Mouse (Mus musculus): Measurements from ENCODE around the gene Rbfox3. TPM values are rescaled to one million over a fixed set of nuclear protein-coding genes. Genes with fewer than 3 reads are reported as not detected.

The Rbfox3 gene
- total RNA-seq, 2 experiments from 2014 or later: 0.13 to 0.20 TPM

DNA sequence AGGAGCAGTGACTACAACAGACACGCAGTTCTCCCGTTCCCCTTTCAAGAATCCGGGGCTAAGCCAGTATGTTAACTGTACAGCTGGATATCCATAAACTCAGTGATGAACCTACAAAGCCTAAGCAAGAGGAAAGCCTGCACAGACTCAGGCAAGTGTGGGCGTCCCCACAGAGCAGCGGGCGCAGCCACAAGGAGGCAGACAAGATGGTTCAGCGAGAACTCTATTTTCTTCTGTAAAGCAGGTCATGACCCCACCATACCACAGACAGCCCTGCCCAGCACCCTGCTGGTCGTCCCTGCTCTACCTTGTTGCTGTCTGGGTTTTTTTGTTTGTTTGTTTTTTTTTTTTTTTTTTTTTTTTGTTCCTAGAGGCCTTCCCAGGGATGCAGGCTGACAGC, 353.2 kb downstream of the Rbfox3 start:
- TF ChIP-seq CTCF (IDR thresholded peaks at IDR 0.05): no peak
- H3K4me3 ChIP-seq: no peak overlapping the region
- DNase-seq: no peak
- H3K27ac ChIP-seq: no peak overlapping the region
- intact Hi-C loops (cut with DNase I): no loop called here

DNA sequence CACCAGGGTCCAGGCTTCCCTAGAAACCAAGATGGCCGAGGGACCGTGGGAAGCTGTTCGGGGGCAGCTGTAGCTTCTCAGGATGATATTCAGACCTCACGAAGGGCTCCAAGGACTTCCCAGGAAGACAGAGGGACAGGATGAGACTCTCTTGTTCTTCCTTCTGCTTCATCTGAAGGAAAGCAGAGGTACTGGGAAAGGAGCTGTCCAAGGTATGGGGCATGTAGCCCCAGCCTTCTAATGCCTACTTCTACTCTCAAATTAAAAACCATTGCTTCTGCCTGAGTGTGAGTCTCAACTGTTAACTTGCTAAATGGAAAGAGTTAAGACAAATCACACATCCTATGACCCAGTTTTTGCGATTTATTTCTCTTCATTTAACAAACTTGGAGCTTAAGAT, 355.8 kb downstream of the Rbfox3 start:
- TF ChIP-seq CTCF (IDR thresholded peaks at IDR 0.05): no peak
- Histone ChIP-seq H3K4me3 (no peak overlapping the region), H3K27ac (no peak overlapping the region)
- no peak for DNase-seq
- intact Hi-C loops (cut with DNase I): no loop called here

DNA sequence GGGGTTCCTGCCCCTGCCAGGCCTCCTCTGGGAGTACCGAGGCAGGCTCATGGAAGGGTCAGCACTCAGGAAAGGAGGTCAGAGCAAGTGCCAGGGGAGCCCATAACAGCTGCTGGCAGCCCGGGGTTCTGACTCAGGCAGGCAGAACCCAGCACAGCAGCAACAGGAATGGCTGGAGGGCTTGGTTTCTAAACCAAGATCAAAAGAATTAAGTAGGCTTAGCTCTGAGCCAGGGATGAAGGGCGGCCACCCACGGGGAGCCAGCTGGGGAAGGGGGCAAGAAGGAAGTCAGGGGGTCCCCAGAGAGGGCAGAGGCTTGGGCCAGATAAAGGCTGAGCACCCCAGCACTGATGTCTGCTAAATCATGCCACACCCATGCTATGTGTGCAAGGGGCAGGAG, 356.9 kb downstream of the Rbfox3 start:
- intact Hi-C loops (cut with DNase I): no loop called here
- Histone ChIP-seq H3K4me3 (no peak overlapping the region), H3K27ac (no peak overlapping the region)
- DNase-seq: no peak
- TF ChIP-seq CTCF (IDR thresholded peaks at IDR 0.05): no peak

DNA sequence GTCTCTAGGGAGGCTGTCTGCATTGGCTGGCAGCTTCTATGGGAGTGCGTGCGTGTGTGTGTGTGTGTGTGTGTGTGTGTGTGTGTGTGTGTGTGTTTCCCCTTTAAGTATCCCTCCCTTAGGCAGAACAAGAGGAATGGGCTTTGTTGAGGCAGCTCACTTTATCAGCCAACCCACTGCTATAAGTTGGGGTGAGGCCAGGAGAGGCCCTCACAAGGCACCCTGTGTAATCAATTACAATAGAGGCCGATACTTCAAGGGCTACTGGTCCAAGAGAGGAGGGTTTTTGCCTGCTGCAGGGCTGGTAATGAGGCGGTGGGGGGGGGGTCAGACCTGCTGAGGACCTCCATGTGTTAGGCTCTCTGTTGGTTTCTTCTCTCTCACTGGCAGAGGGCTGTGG, 357.5 kb downstream of the Rbfox3 start:
- TF ChIP-seq CTCF (IDR thresholded peaks at IDR 0.05): no peak
- no peak for DNase-seq
- intact Hi-C loops (cut with DNase I): no loop called here
- no peak overlapping the region for H3K4me3 ChIP-seq
- H3K27ac ChIP-seq: no peak overlapping the region

DNA sequence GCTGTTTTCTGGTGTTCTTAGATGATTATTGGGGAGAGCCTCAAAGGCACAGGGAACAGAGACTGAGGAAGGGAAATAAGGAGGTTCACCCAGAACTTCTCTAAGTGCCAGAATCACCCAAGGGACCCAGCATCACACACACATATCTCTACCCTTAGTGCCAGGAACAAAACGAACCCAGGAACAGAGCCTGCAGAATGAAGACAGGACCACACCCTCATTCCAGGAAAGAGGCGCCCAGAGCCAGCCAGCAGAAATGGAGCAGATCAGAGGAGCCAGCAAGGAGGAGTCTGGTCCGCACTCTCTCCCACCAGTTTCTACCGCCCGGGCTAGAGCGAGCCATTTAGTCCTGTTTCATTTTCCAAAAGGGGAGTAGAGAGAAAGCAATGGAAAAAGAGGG, 358.4 kb downstream of the Rbfox3 start:
- Histone ChIP-seq H3K27ac (no peak overlapping the region), H3K4me3 (no peak overlapping the region)
- intact Hi-C loops (cut with DNase I): no loop called here
- peak; percentile 44 for DNase-seq
- TF ChIP-seq CTCF (IDR thresholded peaks at IDR 0.05): no peak

DNA sequence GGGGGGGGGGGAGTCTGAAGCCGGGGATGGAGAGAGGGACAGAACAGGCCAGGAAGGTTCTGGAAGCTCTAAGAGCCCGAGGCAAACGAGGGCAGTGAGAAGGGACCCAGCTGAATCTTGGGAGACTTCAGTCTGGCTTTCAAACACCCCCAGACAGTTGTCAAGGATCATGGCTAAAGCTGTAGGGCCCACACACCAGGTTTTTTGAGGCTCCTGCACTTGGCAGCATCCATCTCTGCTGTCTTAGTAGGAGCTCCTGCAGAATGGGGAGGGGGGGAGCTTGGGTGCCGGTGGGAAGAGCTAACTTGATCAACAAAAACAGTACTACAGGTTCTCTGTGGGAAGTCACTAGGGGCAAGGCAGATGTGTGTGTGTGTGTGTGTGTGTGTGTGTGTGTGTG, 358.9 kb downstream of the Rbfox3 start:
- no peak for DNase-seq
- intact Hi-C loops (cut with DNase I): no loop called here

DNA sequence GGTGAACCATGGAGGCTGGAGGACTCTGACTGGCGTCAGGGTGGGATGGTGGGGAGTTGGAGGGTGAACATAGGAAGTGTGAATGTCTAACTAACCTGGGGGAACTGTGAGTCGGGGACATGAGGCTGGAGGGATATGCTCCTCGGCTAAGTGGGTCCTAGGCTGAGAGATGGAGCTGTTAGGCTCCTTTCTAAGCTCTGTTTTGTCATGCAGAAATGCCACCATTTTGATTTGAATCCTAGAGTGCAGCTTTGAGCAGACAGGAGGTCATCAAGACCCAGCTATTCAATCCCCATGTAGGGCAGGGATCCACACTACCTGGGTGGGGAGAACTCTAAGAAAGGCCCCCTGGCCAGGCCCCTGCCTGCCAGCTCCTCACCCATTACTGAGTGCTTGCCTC, 359.7 kb downstream of the Rbfox3 start:
- Histone ChIP-seq H3K4me3 (no peak overlapping the region), H3K27ac (no peak overlapping the region)
- intact Hi-C loops (cut with DNase I): no loop called here
- TF ChIP-seq CTCF (IDR thresholded peaks at IDR 0.05): no peak
- no peak for DNase-seq

More for the DNA sequence above, 358.9 kb downstream of the Rbfox3 start:
- no peak for TF ChIP-seq CTCF (IDR thresholded peaks at IDR 0.05)
- Histone ChIP-seq H3K4me3 (no peak overlapping the region), H3K27ac (no peak overlapping the region)

DNA sequence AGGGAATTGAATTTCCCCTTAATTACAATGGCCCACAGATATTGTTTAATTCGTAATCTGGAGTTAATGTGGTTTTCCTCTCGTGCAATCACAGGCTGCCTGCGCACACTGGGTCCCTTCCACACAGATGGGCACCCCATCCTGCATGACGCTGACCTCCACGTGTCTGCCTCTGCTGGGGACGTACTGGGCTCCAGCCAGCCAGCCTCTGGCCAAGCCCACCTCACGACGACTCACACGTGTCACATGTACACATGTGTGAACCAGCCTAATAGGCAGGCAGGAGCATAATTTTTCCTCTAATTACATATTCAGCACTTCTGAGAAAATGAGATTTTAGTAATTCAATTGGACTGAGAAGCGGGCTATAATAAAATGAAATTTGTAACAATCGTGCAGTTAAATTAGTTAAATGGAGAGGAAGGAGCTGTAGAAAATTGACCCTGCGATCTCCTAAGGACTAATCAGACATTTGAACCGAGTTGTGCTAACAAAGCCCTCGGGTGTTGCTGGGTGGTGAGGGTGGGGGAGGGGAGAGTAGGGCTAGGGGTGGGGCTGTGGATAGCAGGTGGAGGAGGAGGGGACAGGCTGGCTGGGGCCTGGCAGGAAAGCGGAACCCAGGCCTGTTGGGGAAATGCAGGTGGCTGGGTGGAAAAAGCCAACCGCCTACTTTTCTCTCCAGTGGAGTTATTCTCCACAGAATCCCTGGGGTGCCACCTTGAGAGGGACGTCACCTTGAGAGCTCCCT, 360.4 kb downstream of the Rbfox3 start:
- H3K27ac ChIP-seq: no peak overlapping the region
- no peak for DNase-seq
- TF ChIP-seq CTCF (IDR thresholded peaks at IDR 0.05): no peak
- intact Hi-C loops (cut with DNase I): no loop called here
- no peak overlapping the region for H3K4me3 ChIP-seq

DNA sequence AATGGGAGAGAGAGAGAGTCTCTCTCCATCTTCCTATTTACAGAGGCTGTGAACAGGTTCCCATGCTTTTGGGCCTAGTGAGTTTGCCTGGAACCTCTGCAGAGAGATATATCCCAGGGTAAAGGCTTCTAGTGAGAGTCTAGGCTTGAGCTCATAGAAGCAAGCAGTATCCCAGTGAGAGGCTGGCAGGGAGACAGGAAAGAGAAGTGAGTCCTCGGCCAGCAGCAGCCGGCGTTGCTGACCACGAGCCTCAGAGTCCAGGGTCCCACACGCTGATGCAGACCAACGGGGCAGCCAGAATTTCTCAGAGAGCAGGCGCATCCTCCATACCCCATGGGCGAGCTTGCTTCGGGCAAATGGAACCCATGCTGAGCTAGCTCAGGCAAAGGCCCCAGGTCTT, 363.2 kb downstream of the Rbfox3 start:
- no peak for TF ChIP-seq CTCF (IDR thresholded peaks at IDR 0.05)
- DNase-seq: no peak
- no peak overlapping the region for H3K27ac ChIP-seq
- no peak overlapping the region for H3K4me3 ChIP-seq
- intact Hi-C loops (cut with DNase I): no loop called here

DNA sequence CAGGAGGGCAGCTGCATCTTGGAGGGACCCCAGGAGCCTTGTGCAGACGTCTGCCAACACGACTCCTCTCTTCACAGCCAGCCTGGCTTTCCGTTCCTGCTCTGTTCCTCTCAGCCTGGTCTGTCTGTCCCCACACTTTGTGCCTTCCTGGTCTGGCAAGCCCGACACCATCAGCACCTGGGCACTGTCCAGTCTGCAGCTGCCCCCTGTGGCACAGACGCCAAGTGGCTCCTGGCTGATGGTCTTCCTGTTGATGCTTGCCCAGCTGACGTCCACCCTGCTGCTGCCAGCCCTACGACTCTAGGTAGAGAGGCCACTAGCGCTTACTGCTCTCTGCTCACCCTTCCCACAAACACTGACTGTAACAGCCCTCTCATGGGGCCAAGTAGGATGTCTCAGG, 365.1 kb downstream of the Rbfox3 start:
- Histone ChIP-seq H3K27ac (no peak overlapping the region), H3K4me3 (no peak overlapping the region)
- DNase-seq: no peak
- intact Hi-C loops (cut with DNase I): no loop called here
- no peak for TF ChIP-seq CTCF (IDR thresholded peaks at IDR 0.05)

DNA sequence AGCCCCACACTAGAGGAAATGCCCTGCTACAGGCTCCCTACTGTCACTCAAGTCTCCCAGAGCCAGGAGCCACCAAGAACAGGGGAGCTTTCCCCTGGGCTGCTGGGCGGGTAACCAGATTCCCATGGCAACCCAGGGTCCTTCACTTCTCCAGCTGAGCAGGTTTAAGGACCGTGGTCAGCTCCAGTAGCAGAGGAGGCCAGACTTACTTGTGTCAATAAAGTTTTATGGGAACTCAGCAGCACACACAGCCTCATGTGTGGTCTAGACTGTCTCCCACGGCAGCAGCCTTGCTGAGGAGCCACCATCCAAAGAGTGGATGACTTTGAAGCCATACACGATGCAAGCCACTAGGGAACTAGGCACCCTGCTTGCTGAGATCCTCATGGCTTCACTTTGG, 365.7 kb downstream of the Rbfox3 start:
- no peak for DNase-seq
- Histone ChIP-seq H3K4me3 (no peak overlapping the region), H3K27ac (no peak overlapping the region)
- intact Hi-C loops (cut with DNase I): no loop called here
- TF ChIP-seq CTCF (IDR thresholded peaks at IDR 0.05): no peak

DNA sequence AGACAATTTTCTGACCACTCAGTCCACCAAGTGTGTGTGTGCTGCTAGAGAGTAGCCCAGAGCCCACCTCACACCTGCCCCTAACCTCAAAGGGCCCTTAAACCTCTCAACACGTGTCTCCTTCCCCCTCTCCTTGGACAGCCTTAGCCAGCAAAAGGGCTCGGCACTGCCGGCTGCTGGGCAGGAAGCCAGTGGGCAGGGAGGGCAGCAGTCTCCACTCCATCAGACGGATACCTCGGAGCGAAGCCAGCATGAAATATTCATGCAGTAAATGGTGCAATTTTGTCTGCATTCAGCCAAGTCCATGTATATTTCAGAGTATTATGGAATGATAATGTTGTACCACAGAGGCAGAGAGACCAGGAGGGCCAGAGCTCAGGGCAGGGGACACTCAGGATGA, 366.8 kb downstream of the Rbfox3 start:
- intact Hi-C loops (cut with DNase I): no loop called here
- Histone ChIP-seq H3K4me3 (no peak overlapping the region), H3K27ac (no peak overlapping the region)
- DNase-seq: no peak
- no peak for TF ChIP-seq CTCF (IDR thresholded peaks at IDR 0.05)

DNA sequence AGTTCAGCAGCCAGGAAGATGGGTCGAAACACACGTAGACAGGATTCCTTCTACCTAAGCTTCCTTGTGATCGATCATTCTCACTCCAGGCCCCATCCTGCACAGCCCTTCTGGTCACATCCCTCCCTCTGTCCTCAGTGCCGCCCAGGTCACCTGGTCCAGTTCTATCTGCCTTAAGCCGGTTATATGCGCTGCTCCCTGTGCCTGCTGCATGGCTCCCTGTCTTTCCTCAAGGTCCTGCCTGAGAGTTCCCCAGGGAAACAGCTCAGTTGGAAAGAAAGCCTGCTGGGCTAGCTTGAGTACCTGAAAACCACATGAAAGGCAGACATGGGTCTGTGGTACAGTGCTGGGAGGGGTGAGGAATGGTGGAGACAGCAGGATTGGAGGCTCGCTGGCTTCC, 368.5 kb downstream of the Rbfox3 start:
- intact Hi-C loops (cut with DNase I): no loop called here
- no peak overlapping the region for H3K4me3 ChIP-seq
- DNase-seq: no peak
- TF ChIP-seq CTCF (IDR thresholded peaks at IDR 0.05): no peak
- no peak overlapping the region for H3K27ac ChIP-seq

DNA sequence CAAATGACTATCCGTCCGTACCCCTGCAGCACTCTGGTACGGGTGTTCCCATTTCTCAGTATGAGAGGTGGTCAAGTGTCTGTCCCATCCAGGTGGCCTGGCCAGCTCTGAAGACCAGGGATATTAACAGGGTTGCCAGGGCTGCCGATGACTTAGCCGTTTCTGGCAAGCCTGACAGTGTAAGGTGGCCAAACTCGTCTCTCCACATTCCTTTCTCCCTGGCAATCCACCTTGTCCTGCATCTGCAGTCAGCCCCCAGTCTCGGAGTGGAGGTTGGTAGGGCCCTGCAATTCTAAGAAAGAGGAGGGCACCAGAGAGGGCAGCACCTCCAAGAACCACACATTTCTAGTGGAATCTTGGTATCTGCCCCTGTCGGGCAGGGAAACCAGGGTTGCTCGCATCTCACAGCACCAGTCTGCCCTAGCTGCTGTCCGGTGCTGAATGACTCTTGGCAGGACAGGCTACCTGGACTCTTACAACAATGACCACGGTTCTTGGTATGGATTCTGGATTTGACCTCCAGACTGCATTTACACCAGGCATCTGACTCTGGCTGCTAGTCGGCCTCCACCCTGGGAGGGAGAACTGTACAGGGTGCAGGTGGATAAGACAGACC, 370.9 kb downstream of the Rbfox3 start:
- no peak overlapping the region for H3K4me3 ChIP-seq

More for the DNA sequence above, 370.9 kb downstream of the Rbfox3 start:
- TF ChIP-seq CTCF (IDR thresholded peaks at IDR 0.05): no peak
- intact Hi-C loops (cut with DNase I): no loop called here
- no peak overlapping the region for H3K27ac ChIP-seq
- DNase-seq: no peak
